14 mouse cellular contexts compared by ENCODE assay signal in the genomic region with DNA sequence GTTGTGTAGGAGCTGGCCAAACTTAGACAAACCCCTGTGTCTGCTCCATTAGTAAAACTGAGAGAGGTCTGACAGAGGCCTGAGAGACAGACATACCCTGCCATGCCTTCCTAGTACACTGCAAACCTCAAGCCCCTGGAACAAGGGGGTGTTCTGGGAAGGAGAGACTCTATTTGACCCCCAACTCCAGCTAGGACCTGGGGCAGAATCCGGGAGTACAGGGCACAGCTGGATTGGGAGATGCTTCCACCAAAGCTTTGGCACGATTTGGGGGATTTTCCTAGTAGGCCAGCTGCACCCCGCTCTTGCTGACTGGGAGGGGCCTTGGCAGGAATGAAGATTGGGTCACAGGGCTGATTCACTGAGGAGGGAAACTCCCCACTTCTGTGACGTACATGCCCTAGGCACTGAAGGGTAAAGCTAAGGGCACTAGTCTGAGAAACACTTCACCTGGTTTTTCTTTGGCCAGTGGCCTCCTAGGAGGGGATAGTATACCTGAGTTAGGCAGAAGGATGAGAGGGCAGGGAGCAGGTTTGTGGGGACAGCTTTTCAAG. TPM values are rescaled to one million over a fixed set of nuclear protein-coding genes. Genes with fewer than 3 reads are reported as not detected.
DNase-seq lines count a peak whose midpoint lies in the region; ATAC-seq lines count a peak whose summit lies in the region.
"Had no signal": no experiment of that assay in that cellular context is flagged by ENCODE, and none has a peak within 500 bp of the region (broad histone marks: within the 10 kb centered on the region; RNA-seq: fewer than 3 reads in every experiment).

No protein-coding gene starts in this region.

- H3K27ac ChIP-seq in limb, embryonic 15.5 days: peak overlapping the region; percentile 72; the same call in 1 of the 2 replicates

- 62% methylated on average over 4 of the region's 4 CpGs for WGBS in limb, embryonic 15.5 days

- no peak for ATAC-seq in limb, embryonic 15.5 days (ENCODE audit: insufficient number of reproducible peaks, low FRiP score, low TSS enrichment, low read depth)
- ATAC-seq in megakaryocyte progenitor cell, adult 5-6 weeks (replicated peaks; ENCODE audit: poor library complexity): no peak

- H3K27me3 ChIP-seq in limb, embryonic 15.5 days: no peaks in the 10 kb centered on the region

- H3K9me3 ChIP-seq in limb, embryonic 15.5 days: no peaks in the 10 kb centered on the region
- H3K9me3 ChIP-seq: forebrain, embryonic 10.5 days had no signal

- no peak overlapping the region for H3K9ac ChIP-seq in limb, embryonic 15.5 days

- no peak overlapping the region for H3K4me3 ChIP-seq in limb, embryonic 15.5 days

- H3K36me3 ChIP-seq in limb, embryonic 15.5 days: peaks cover 6% of the 10 kb centered on the region

- DNase-seq in heart, adult 18-20 months: peak; percentile 57 to 70
- DNase-seq in heart, adult 8-10 months (ENCODE audit: low spot score): no peak
- peak; percentile 94 for DNase-seq in 3T3-L1 (ENCODE audit: low read depth, low spot score)
- DNase-seq in CD4-positive, CD25-positive, alpha-beta regulatory T cell, adult 2 months (ENCODE audit: low read depth, low spot score): peak; percentile 66
- DNase-seq in cerebellum, adult 8-10 months: no peak
- DNase-seq: right cerebral cortex, adult 18-20 months; spleen, adult 18-20 months had no signal

- no peak overlapping the region for H3K4me2 ChIP-seq in limb, embryonic 15.5 days

- peaks cover 32% of the 10 kb centered on the region for H3K4me1 ChIP-seq in limb, embryonic 15.5 days

RNA-seq across cellular contexts. Expression of a gene that starts 7.0 kb away (rescaled TPM):
- 10 to 100 TPM; 32.1 to 38.3 TPM for total RNA-seq in heart, adult 18-20 months (2021)
- total RNA-seq in heart, adult 8-10 months (2022): 10 to 100 TPM; 34.1 to 40.6 (median 36.2) TPM
- 68.6 and 69.9 TPM in 2 replicates for polyA plus RNA-seq in limb, embryonic 15.5 days (2015; fragmentation: Nextera tagmentation; extraction: Ambion mirVana)
- total RNA-seq in megakaryocyte progenitor cell, adult 5-6 weeks (2015): 18.4 and 18.6 TPM in 2 replicates
- 8.6 and 11.9 TPM in 2 replicates for total RNA-seq in megakaryocyte progenitor cell, adult 5-6 weeks (2017)

RNA-seq across cellular contexts. Expression of a gene that starts 7.2 kb away (rescaled TPM):
- total RNA-seq in heart, adult 18-20 months (2021): 100 to 1,000 TPM; 301 to 320 TPM
- 100 to 1,000 TPM; 337 to 351 (median 343) TPM for total RNA-seq in heart, adult 8-10 months (2022)
- polyA plus RNA-seq in limb, embryonic 15.5 days (2015; fragmentation: Nextera tagmentation; extraction: Ambion mirVana): 254 and 257 TPM in 2 replicates
- 120 and 142 TPM in 2 replicates for total RNA-seq in megakaryocyte progenitor cell, adult 5-6 weeks (2015)
- total RNA-seq in megakaryocyte progenitor cell, adult 5-6 weeks (2017): 105 and 109 TPM in 2 replicates

RNA-seq across cellular contexts. Expression of a gene that starts 15.4 kb away (rescaled TPM):
- not detected for total RNA-seq in heart, adult 18-20 months (2021)
- under 1 TPM in 2 of 4 experiments, not detected in 2; 0.14 to 0.23 TPM for total RNA-seq in heart, adult 8-10 months (2022)
- not detected in 2 replicates for polyA plus RNA-seq in limb, embryonic 15.5 days (2015; fragmentation: Nextera tagmentation; extraction: Ambion mirVana)
- 0.47 and 0.98 TPM in 2 replicates for total RNA-seq in megakaryocyte progenitor cell, adult 5-6 weeks (2015)
- 1.2 TPM in 1 of 2 replicates, not detected in the other for total RNA-seq in megakaryocyte progenitor cell, adult 5-6 weeks (2017)
- total RNA-seq: layer of hippocampus, postnatal 10 days; left cerebral cortex, postnatal 4 days had no signal
- polyA plus RNA-seq: forebrain, embryonic 10.5 days; intestine, embryonic 14.5 days; liver, embryonic 16.5 days had no signal

RNA-seq across cellular contexts. Expression of a gene that starts 25.7 kb away (rescaled TPM):
- 1 to 10 TPM; 6.0 to 6.7 TPM for total RNA-seq in heart, adult 18-20 months (2021)
- total RNA-seq in heart, adult 8-10 months (2022): 10 to 100 TPM in 1 of 4 experiments, 1 to 10 TPM in 3; 8.3 to 10.4 (median 8.9) TPM
- polyA plus RNA-seq in limb, embryonic 15.5 days (2015; fragmentation: Nextera tagmentation; extraction: Ambion mirVana): 6.6 and 6.9 TPM in 2 replicates
- 0.99 and 1.2 TPM in 2 replicates for total RNA-seq in megakaryocyte progenitor cell, adult 5-6 weeks (2015)
- 2.5 and 3.0 TPM in 2 replicates for total RNA-seq in megakaryocyte progenitor cell, adult 5-6 weeks (2017)

RNA-seq across cellular contexts. Expression of a gene that starts 28.4 kb away (rescaled TPM):
- 10 to 100 TPM; 50.9 to 54.3 TPM for total RNA-seq in heart, adult 18-20 months (2021)
- total RNA-seq in heart, adult 8-10 months (2022): 10 to 100 TPM; 41.3 to 52.3 (median 49.2) TPM
- 99.3 and 105 TPM in 2 replicates for polyA plus RNA-seq in limb, embryonic 15.5 days (2015; fragmentation: Nextera tagmentation; extraction: Ambion mirVana)
- total RNA-seq in megakaryocyte progenitor cell, adult 5-6 weeks (2015): 50.2 and 73.5 TPM in 2 replicates
- total RNA-seq in megakaryocyte progenitor cell, adult 5-6 weeks (2017): 107 and 197 TPM in 2 replicates

Comparison
In these comparisons a context has a peak if more than half of its experiments do, and no peak if none do; other contexts are left out.
1. DNase-seq: peak in heart, adult 18-20 months (2 of 2), 3T3-L1 (single experiment) and CD4-positive, CD25-positive, alpha-beta regulatory T cell, adult 2 months (single experiment); none in heart, adult 8-10 months (single experiment) and cerebellum, adult 8-10 months (single experiment).